Mouse (Mus musculus): ENCODE measurements at regions not wholly inside any gene's neighbourhood (a gene's known extent, or its start where the extent isn't known, plus 50 kb on each side); places are given as distances from the start of the nearest gene placed in this dataset.

- DNase-seq (ENCODE audit: low spot score): no peak
These were observed 132.2 kb upstream of the Tmpo start for GRCm38 (mm10) chr10:91313316-91313715.

- no peak for DNase-seq (ENCODE audit: low spot score)
These were observed 131.8 kb upstream of the Tmpo start for GRCm38 (mm10) chr10:91312913-91313312.

DNA sequence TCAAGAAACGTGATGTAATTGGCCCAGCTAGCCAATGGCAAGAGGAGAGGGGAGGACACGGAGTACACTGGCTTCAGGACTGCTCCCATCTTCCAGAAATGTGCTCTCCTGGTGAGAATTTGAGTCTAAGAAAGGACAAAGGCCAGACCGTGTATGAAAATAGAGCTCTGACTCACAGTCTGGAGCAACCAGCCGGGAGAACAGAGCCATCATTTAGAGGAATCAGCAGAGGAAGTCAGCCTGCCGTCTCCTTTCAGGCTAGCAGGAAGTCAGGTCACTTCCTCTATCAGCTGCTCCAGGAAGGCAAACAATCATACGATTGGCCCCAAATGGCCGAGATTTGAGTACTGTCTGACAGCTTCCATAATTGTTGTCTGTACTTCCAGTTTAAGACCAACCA is 119.0 kb upstream of the Tmpo start:
- DNase-seq (ENCODE audit: low spot score): no peak

DNA sequence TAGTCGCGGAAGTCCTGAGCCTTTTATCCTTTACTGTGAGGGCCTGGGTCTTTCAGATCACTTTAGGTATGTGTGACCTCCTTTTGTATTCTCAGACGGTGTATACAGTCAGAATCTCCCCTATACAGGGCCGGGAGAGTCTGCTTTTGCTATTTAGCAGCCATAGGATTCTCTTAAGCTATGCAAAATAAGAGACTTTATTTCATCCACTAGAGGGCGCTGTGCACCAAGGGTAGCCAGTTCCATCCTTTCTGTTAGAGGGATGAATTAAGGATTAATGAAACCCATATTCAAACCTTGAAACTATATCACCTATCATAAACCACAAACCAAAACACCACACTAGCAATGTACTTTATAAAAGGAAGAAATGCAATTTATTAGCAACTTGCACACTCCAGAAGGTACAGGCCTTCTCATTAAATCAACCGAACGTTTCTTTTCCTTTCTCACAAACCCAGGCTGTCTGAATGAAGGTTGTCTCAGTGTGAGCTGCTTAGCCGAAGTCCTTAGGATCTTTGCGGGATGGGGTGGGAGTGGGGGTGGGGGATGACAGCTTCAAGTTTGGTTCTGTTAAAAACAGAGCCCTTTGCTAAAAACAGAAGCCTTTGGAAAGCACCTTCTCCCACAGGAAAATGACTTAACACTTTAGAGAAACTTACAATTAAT is 116.8 kb upstream of the Tmpo start:
- DNase-seq (ENCODE audit: low spot score): peak; percentile 89

DNA sequence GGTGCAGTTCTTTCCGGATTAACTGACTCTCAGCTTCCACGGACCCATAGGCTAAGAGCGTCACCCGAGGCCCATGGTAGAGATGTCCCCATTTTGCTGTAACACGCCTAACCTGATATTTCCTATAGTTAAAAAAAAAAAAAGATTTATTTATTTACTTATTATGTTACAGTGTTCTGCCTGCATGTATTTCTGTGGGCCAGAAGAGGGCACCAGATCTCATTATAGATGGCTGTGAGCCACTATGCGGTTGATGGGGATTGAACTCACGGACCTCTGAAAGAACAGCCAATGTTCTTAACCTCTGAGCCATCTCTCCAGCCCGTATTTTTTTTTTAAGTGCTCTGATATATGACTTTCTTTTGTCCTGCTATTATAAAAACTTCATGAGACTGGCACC is 114.2 kb upstream of the Tmpo start:
- no peak for DNase-seq (ENCODE audit: low spot score)

DNA sequence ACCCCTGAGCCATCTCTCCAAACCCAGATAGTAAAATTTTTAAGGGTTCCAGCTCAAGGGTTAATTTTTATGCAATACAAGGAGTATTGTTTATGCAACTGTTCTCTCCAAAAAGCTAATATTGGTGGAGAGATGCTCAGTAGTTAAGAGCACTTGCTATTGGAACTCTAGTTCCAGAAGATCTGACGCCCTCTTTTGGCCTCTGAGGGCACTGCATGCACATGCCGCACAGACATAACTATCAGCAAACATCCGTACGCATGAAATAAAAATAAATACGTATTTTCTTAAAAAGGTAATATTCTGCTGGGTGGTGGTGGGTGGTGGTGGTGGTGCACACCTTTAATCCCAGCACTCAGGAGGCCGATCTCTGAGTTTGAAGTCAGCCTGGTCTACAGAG is 112.1 kb upstream of the Tmpo start:
- no peak for DNase-seq (ENCODE audit: low spot score)

DNA sequence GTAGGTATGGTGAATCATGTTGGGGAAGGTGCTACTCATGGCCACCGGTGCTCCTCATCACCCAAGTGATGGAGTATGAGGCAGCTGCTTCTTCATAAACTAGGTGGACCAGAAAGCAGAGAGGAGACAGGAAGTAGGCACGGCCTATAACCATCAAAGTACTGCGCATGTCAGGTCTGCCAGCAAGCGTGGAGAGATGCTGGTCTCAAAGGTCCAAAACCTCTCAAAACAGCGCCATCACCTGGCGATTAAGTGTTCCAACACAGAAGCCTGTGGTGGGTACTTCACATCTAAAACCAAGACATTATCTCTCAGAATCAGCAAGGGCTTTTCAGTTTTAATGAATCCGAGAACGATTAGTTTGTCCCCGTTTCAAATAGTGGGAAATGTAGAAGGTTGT is 103.1 kb upstream of the Tmpo start:
- no peak for DNase-seq (ENCODE audit: low spot score)

- DNase-seq (ENCODE audit: low spot score): peak; percentile 94
These were observed 90.0 kb upstream of the Tmpo start for GRCm38 (mm10) chr10:91270955-91271741.

- peak; percentile 77 for DNase-seq (ENCODE audit: low spot score)
These were observed 89.3 kb upstream of the Tmpo start for GRCm38 (mm10) chr10:91270268-91270954.

- no peak for DNase-seq (ENCODE audit: low spot score)
These were observed 86.8 kb upstream of the Tmpo start for GRCm38 (mm10) chr10:91267886-91268285.

- no peak for DNase-seq (ENCODE audit: low spot score)
These were observed 79.3 kb upstream of the Tmpo start for GRCm38 (mm10) chr10:91260416-91260815.

GRCm38 (mm10) chr10:91249681-91250195 is 68.6 kb upstream of the Tmpo start:
- DNase-seq (ENCODE audit: low spot score): no peak

DNA sequence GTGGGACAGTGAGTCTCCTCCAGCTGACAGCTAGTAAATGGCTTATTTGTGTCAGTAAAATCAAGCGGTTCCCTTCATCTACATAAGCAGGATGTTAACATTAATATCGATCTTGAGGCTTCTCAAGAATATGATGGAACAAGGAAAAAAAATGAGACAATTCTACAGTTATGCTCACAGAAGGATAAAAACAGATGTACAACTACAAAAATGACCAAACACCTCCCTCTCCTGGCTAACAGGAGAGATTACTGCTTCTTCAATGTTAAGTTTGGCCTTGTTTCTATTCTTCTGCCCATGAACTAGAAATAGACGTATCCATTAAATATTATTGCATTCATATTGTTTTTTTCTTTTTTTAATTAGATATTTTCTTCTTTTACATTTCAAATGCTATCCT is 63.2 kb upstream of the Tmpo start:
- peak; percentile 55 for DNase-seq (ENCODE audit: low spot score)

DNA sequence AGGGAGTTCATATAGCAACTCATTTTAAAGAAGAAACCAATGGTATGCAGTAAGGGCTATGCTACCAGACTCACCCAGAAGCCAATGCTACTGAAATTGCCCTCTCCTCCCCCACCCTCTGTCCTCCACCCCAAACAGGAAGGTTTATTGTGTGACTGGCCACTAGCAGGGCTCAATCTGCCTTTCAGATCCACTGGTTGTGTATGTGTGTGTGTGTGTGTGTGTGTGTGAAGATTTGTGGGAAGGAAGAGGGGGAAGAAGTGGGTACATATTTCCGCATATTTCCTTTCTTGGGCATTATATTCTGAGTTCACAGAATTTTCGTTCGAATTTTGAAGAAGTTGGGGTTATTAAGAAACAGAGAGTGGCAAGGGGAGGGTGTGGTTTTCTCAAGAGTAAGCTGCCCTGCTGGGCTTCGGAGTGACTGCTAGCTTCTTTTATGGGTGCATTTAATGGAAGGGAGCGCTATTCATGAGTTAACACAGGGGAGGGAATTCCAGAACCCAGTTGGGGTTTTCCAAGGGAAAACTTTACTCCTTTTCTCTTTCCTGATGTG is 61.5 kb upstream of the Tmpo start:
- no peak for DNase-seq (ENCODE audit: low spot score)

- no peak for DNase-seq (ENCODE audit: low spot score)
These were observed 60.5 kb upstream of the Tmpo start for GRCm38 (mm10) chr10:91241611-91242005.

- DNase-seq (ENCODE audit: low spot score): no peak
These were observed 59.9 kb upstream of the Tmpo start for GRCm38 (mm10) chr10:91240856-91241610.

GRCm38 (mm10) chr10:91240320-91240719 is 59.2 kb upstream of the Tmpo start:
- DNase-seq (ENCODE audit: low spot score): no peak

DNA sequence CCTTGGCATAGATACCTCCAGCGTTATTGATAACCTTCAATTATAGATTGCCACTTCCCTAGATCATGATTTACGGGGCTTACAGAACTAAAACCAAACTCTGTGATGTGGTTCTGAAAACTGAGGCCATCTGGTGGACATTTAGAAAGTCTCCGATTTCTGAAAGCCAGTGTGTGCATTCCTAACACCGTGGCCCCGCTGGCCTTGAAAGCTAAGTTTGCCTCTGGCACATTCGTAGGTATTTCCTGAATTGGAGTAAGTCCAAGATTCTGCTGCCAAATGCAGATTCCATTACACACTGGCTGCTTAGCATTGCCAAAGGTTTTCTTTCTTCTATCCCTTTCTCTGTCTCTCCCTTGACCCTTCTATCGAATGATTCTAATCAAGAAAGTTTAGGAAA is 55.7 kb upstream of the Tmpo start:
- DNase-seq (ENCODE audit: low spot score): peak; percentile 61

GRCm38 (mm10) chr10:91234709-91235108 is 53.6 kb upstream of the Tmpo start:
- DNase-seq (ENCODE audit: low spot score): no peak

Data from retina, embryonic 14.5 days (tissue).